Mouse (Mus musculus) liver, adult 2 months (tissue): Measurements from ENCODE around the gene Adamts16.

ENCODE experiments used
- CTCF ChIP-seq: fragments of 200-500 bp; IDR thresholded peaks from 2 replicates; pipeline ENCODE4 v1.5.1; 2011; ENCODE audit warnings: low read depth, low read length, control low read depth
- POLR2A ChIP-seq: fragments of 200-500 bp; IDR thresholded peaks from 2 replicates; pipeline ENCODE4 v1.6.1; 2011; ENCODE audit warnings: low read length, control low read depth; ENCODE audit not compliant: insufficient read depth; ENCODE audit errors: extremely low read depth

- no peak for TF ChIP-seq CTCF
- TF ChIP-seq POLR2A: no peak
Observed at GRCm38 (mm10) chr13:70865867-70866266, 24.3 kb upstream of the Adamts16 start.
